Mouse (Mus musculus) heart, embryonic 14.5 days (tissue): ENCODE results near the gene Gle1. TPM values are rescaled to one million over a fixed set of nuclear protein-coding genes. Genes with fewer than 3 reads are reported as not detected.
"Not testable (repeated sequence)": the region's sequence is repeated elsewhere in the genome, so short reads cannot be mapped to it uniquely, and the experiment has no call there.

Experiments used
- ATAC-seq: fragments of 200-750 bp; cut with Nextera tagmentation; 2 replicates; pipeline ENCODE4 v1.8.0; 2017; ENCODE audit warnings: low read depth, moderate TSS enrichment; ENCODE audit not compliant: insufficient number of reproducible peaks, insufficient read depth, low FRiP score
- H3K27ac ChIP-seq, 2 experiments: fragments of 200-500 bp in 1 of 2; fragments of 300-500 bp in 1 of 2; sonication (generic) in 1 of 2; replicated peaks in 1 of 2; 2 replicates each; pipeline ENCODE4 v1.5.1; 2012 to 2014; ENCODE audit warnings: low read depth in 2 of 2, low read length in 2 of 2, control low read depth in 1 of 2, mild to moderate bottlenecking in 1 of 2, mixed read lengths in 1 of 2; ENCODE audit not compliant: control insufficient read depth in 1 of 2, insufficient read depth in 1 of 2
- H3K27me3 ChIP-seq: fragments of 300-500 bp; sonication (generic); 2 replicates; pipeline ENCODE4 v1.6.1; 2014; ENCODE audit warnings: mild to moderate bottlenecking, low read length, control low read depth; ENCODE audit not compliant: control insufficient read depth, insufficient read depth
- H3K36me3 ChIP-seq: fragments of 300-500 bp; sonication (generic); 2 replicates; pipeline ENCODE4 v1.6.1; 2014; ENCODE audit warnings: mild to moderate bottlenecking, control low read depth, low read length, mixed read lengths; ENCODE audit not compliant: control insufficient read depth, insufficient read depth
- H3K4me1 ChIP-seq, 2 experiments: fragments of 200-500 bp in 1 of 2; fragments of 300-500 bp in 1 of 2; sonication (generic) in 1 of 2; 2 replicates each; pipeline ENCODE4 v1.6.1; 2012 to 2014; ENCODE audit warnings: low read length in 2 of 2, control low read depth in 1 of 2, mixed read lengths in 1 of 2; ENCODE audit not compliant: control insufficient read depth in 2 of 2, insufficient read depth in 2 of 2
- H3K4me2 ChIP-seq: fragments of 300-500 bp; sonication (generic); 2 replicates; pipeline ENCODE4 v1.6.1; 2014; ENCODE audit warnings: mild to moderate bottlenecking, low read length
- H3K4me3 ChIP-seq, 2 experiments: fragments of 200-500 bp in 1 of 2; fragments of 300-500 bp in 1 of 2; sonication (generic) in 1 of 2; 2 replicates each; pipeline ENCODE4 v1.5.1; 2012 to 2014; ENCODE audit warnings: low read length in 2 of 2, mild to moderate bottlenecking in 2 of 2, control low read depth in 1 of 2, low read depth in 1 of 2, moderate library complexity in 1 of 2; ENCODE audit not compliant: control insufficient read depth in 1 of 2, insufficient read depth in 1 of 2
- H3K9ac ChIP-seq: fragments of 300-500 bp; sonication (generic); 2 replicates; pipeline ENCODE4 v1.6.1; 2014; ENCODE audit warnings: mild to moderate bottlenecking, low read length
- H3K9me3 ChIP-seq: fragments of 300-500 bp; sonication (generic); 2 replicates; pipeline ENCODE4 v1.6.1; 2016; ENCODE audit warnings: low read length, control low read depth; ENCODE audit not compliant: control insufficient read depth
- WGBS: fragments of 180-500 bp; shearing (Covaris S2); extraction: QIAGEN DNeasy Blood & Tissue Kit; methylation state at CpG from one replicate; pipeline ENCODE4 v1.1.7; 2014; 5-methylcytosine and 5-hydroxymethylcytosine counted together
- polyA plus RNA-seq: library from polyadenylated mRNA; unstranded; fragments of >200 nt; fragmentation: Nextera tagmentation; extraction: Ambion mirVana; gene quantifications from 2 replicates; pipeline ENCODE4 v1.2.1, GENCODE M21; 2014

The Gle1 gene
- polyA plus RNA-seq, 1 experiment from 2014 or later, result 36.1 TPM

- no peaks in the 10 kb centered on the region for H3K4me1 ChIP-seq
- H3K4me2 ChIP-seq, result no peak overlapping the region
- peaks cover 100% of the 10 kb centered on the region for H3K36me3 ChIP-seq
- no peak overlapping the region for H3K4me3 ChIP-seq
- H3K27me3 ChIP-seq, result no peaks in the 10 kb centered on the region
- WGBS, result 93% methylated on average over 2 of the region's 2 CpGs
- no peak overlapping the region for H3K27ac ChIP-seq
- ATAC-seq, result no peak
- no peak overlapping the region for H3K9ac ChIP-seq
- H3K9me3 ChIP-seq, result no peaks in the 10 kb centered on the region
These were observed 37.9 kb upstream of the Gle1 start for GRCm38 (mm10) chr2:29897366-29897765.

DNA sequence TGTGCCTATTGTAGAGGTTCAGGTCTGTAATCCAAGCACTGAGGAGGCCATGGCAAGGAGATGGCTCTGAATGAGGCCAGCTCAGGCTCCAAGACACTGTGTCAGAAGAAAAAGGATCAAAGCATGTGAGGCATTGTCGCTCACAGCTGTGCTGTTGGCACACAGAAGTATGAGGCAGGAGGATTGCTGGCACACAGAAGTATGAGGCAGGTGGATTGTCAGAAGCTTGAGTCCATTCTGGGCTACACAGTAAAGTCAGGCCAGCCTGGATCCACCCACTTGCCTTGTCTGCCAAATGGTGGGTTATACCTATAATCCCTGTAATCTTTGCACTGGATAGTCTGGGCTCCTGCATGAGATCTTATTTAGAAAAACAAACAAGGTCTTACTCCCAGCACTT lies 37.1 kb upstream of the Gle1 start:
- Histone ChIP-seq H3K36me3 (peaks cover 100% of the 10 kb centered on the region), H3K27me3 (no peaks in the 10 kb centered on the region), H3K9ac (no peak overlapping the region), H3K9me3 (no peaks in the 10 kb centered on the region), H3K4me1 (no peaks in the 10 kb centered on the region), H3K4me2 (no peak overlapping the region), H3K4me3 (no peak overlapping the region), H3K27ac (no peak overlapping the region)
- 90% methylated on average over 1 of the region's 1 CpGs for WGBS
- no peak for ATAC-seq

- Histone ChIP-seq H3K4me2 (no peak overlapping the region), H3K27ac (no peak overlapping the region), H3K4me1 (no peaks in the 10 kb centered on the region), H3K9ac (no peak overlapping the region), H3K4me3 (no peak overlapping the region), H3K36me3 (peaks cover 100% of the 10 kb centered on the region), H3K27me3 (no peaks in the 10 kb centered on the region), H3K9me3 (no peaks in the 10 kb centered on the region)
- 90% methylated on average over 10 of the region's 10 CpGs for WGBS
- ATAC-seq, result no peak
These were observed 33.0 kb upstream of the Gle1 start for GRCm38 (mm10) chr2:29902194-29902593.

DNA sequence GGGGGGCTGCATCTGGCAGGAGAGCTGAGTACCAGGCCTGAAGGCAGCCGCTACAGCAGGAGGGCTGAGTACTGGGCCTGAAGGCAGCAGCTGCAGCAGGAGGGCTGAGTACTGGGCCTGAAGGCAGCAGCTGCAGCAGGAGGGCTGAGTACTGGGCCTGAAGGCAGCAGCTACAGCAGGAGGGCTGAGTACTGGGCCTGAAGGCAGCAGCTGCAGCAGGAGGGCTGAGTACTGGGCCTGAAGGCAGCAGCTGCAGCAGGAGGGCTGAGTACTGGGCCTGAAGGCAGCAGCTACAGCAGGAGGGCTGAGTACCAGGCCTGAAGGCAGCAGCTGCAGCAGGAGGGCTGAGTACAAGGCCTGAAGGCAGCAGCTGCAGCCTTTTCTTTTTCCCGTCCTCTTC lies 27.1 kb upstream of the Gle1 start:
- H3K4me3 ChIP-seq, H3K9me3 ChIP-seq, H3K27me3 ChIP-seq, H3K4me1 ChIP-seq, ATAC-seq, H3K27ac ChIP-seq, H3K9ac ChIP-seq, H3K4me2 ChIP-seq: not testable (repeated sequence)
- 86% methylated on average over 2 of the region's 2 CpGs for WGBS
- H3K36me3 ChIP-seq, result peaks cover 84% of the 10 kb centered on the region

- WGBS, result 96% methylated on average over 2 of the region's 2 CpGs
- Histone ChIP-seq H3K36me3 (peaks cover 83% of the 10 kb centered on the region), H3K4me3 (no peak overlapping the region), H3K27ac (no peak overlapping the region), H3K9me3 (no peaks in the 10 kb centered on the region), H3K9ac (no peak overlapping the region), H3K4me2 (no peak overlapping the region), H3K27me3 (no peaks in the 10 kb centered on the region), H3K4me1 (no peaks in the 10 kb centered on the region)
- no peak for ATAC-seq
These were observed 25.2 kb upstream of the Gle1 start for GRCm38 (mm10) chr2:29910042-29910441.

- Histone ChIP-seq H3K27ac (no peak overlapping the region), H3K4me3 (no peak overlapping the region), H3K4me1 (peaks cover 2 to 3% of the 10 kb centered on the region in 2 experiments; a peak in 1 of 4 replicates), H3K36me3 (peaks cover 93% of the 10 kb centered on the region), H3K9me3 (no peaks in the 10 kb centered on the region), H3K27me3 (no peaks in the 10 kb centered on the region), H3K9ac (no peak overlapping the region), H3K4me2 (no peak overlapping the region)
- ATAC-seq, result no peak
- 78% methylated on average over 11 of the region's 11 CpGs for WGBS
These were observed 17.6 kb upstream of the Gle1 start for GRCm38 (mm10) chr2:29917621-29918020.

DNA sequence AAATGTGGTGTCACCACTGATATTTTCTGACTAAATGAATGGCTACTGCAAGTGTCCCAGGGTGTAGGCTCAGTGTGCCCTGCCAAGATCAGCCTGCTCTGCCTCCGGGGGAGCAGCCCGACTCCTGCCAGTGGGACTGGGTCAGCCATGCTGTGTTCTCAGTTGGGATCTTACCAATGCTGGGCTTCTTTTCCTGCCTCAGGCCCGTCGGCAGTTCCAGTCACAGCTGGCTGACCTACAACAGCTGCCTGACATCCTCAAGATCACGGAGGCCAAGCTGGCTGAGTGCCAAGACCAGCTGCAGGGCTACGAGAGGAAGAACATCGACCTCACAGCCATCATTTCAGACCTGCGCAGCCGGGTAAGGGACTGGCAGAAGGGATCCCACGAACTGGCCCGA lies 13.2 kb upstream of the Gle1 start:
- H3K27me3 ChIP-seq, result no peaks in the 10 kb centered on the region
- H3K4me2 ChIP-seq, result no peak overlapping the region
- WGBS, result 42% methylated on average over 11 of the region's 11 CpGs
- no peaks in the 10 kb centered on the region for H3K9me3 ChIP-seq
- ATAC-seq, result no peak
- H3K27ac ChIP-seq, result no peak overlapping the region
- H3K36me3 ChIP-seq, result peaks cover 95% of the 10 kb centered on the region
- peaks cover 2 to 3% of the 10 kb centered on the region in 2 experiments; a peak in 1 of 4 replicates for H3K4me1 ChIP-seq
- no peak overlapping the region for H3K4me3 ChIP-seq
- H3K9ac ChIP-seq, result no peak overlapping the region

DNA sequence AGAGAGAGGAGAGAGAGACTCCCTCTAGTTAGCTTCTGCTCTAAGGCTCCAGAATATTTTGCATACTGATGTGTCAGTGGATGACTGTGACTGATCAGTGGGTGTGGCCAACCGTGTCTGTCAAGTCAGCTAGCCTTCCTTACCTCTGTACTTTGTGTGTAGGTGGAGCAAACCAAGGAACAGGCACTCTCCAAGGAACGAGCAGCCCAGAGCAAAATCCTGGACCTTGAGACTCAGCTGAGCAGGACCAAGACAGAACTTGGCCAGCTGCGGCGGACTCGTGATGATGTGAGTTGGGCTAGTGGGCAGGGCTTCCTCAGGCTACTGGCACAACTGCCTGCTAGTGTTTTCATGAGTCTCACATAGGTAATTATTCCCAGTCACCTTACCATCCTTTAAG lies 8.7 kb upstream of the Gle1 start:
- Histone ChIP-seq H3K9ac (no peak overlapping the region), H3K4me3 (no peak overlapping the region), H3K9me3 (no peaks in the 10 kb centered on the region), H3K4me1 (peaks cover 2 to 3% of the 10 kb centered on the region in 2 experiments; a peak in 1 of 4 replicates), H3K4me2 (no peak overlapping the region), H3K27me3 (no peaks in the 10 kb centered on the region), H3K36me3 (peaks cover 98% of the 10 kb centered on the region), H3K27ac (no peak overlapping the region)
- 90% methylated on average over 5 of the region's 5 CpGs for WGBS
- ATAC-seq, result no peak
